Mouse (Mus musculus) embryonic facial prominence, embryonic 12.5 days (tissue): ENCODE data around the gene Bco2. TPM values are rescaled to one million over a fixed set of nuclear protein-coding genes. Genes with fewer than 3 reads are reported as not detected.

Experiments
- ATAC-seq: fragments of 200-750 bp; cut with Nextera tagmentation; 2 replicates; pipeline ENCODE4 v1.8.0; 2017; ENCODE audit not compliant: insufficient number of reproducible peaks, insufficient read depth, low FRiP score, low TSS enrichment
- H3K27ac ChIP-seq: fragments of 300-500 bp; sonication (generic); 2 replicates; pipeline ENCODE4 v1.5.1; 2016; ENCODE audit warnings: mild to moderate bottlenecking
- H3K27me3 ChIP-seq: fragments of 300-500 bp; sonication (generic); 2 replicates; pipeline ENCODE4 v1.6.1; 2016; ENCODE audit warnings: mild to moderate bottlenecking, moderate library complexity
- H3K36me3 ChIP-seq: fragments of 300-500 bp; sonication (generic); 2 replicates; pipeline ENCODE4 v1.6.1; 2016; ENCODE audit warnings: mild to moderate bottlenecking
- H3K4me1 ChIP-seq: fragments of 300-500 bp; sonication (generic); 2 replicates; pipeline ENCODE4 v1.6.1; 2016
- H3K4me2 ChIP-seq: fragments of 300-500 bp; sonication (generic); replicated peaks from 2 replicates; pipeline ENCODE4 v1.6.1; 2016; ENCODE audit warnings: mild to moderate bottlenecking, moderate library complexity
- H3K4me3 ChIP-seq: fragments of 300-500 bp; sonication (generic); 2 replicates; pipeline ENCODE4 v1.5.1; 2016; ENCODE audit warnings: mild to moderate bottlenecking
- H3K9ac ChIP-seq: fragments of 300-500 bp; sonication (generic); 2 replicates; pipeline ENCODE4 v1.6.1; 2016; ENCODE audit warnings: mild to moderate bottlenecking, moderate library complexity
- H3K9me3 ChIP-seq: fragments of 300-500 bp; sonication (generic); 2 replicates; pipeline ENCODE4 v1.6.1; 2016; ENCODE audit warnings: mild to moderate bottlenecking, moderate library complexity
- WGBS: fragments of 180-500 bp; shearing (Covaris S2); methylation state at CpG from one replicate; pipeline ENCODE4 v1.1.7; 2016; 5-methylcytosine and 5-hydroxymethylcytosine counted together
- polyA plus RNA-seq: library from polyadenylated mRNA; unstranded; fragments of >200 nt; fragmentation: Nextera tagmentation; extraction: Ambion mirVana; gene quantifications from 2 replicates; pipeline ENCODE4 v1.2.1, GENCODE M21; 2016

Bco2 gene
- 0.12 TPM in 1 of 2 replicates, not detected in the other for polyA plus RNA-seq

DNA sequence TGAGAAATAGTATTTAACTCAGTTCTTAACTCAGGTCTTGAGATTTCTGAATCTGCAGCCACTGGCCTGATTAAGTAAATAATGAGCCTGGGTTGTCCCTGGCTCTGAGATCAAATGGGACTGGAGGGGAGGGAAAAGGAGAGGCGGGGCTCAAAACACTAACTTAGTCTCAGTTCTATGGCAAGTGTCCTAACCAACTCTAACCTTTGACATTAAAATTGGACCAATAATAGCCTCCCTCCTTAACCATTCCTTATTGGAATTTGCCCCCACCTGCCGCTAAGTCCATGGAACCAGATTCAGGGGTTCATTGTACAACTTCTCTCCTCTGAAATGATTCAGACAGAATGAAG lies at the start of gene Bco2:
TSS of gene Bco2 (minus strand) at position 88 of the 353 bp plus-strand sequence.
- Histone ChIP-seq H3K4me1 (peaks cover 8% of the 10 kb centered on the region; the same call in 1 of the 2 replicates), H3K9me3 (no peaks in the 10 kb centered on the region), H3K4me2 (peak within 1 kb of the TSS; percentile 36), H3K4me3 (0 out of 2 replicates have a peak within 1 kb of the TSS, but pooled peaks have one; percentile 12), H3K36me3 (no peaks in the 10 kb centered on the region), H3K27ac (no peak within 1 kb of the TSS), H3K9ac (0 out of 2 replicates have a peak within 1 kb of the TSS, but pooled peaks have one; percentile 24), H3K27me3 (no peaks in the 10 kb centered on the region)
- 13% methylated on average over 2 of the region's 2 CpGs for WGBS
- no peak for ATAC-seq

GRCm38 (mm10) chr9:50604338-50604737 lies 49.4 kb upstream of the Bco2 start:
- 3% methylated on average over 6 of the region's 6 CpGs for WGBS
- H3K9me3 ChIP-seq: no peaks in the 10 kb centered on the region

GRCm38 (mm10) chr9:50603998-50604324 lies 49.0 kb upstream of the Bco2 start:
- Histone ChIP-seq H3K27me3 (no peaks in the 10 kb centered on the region), H3K4me3 (peak overlapping the region; percentile 84), H3K4me1 (peaks cover 22% of the 10 kb centered on the region), H3K9me3 (no peaks in the 10 kb centered on the region), H3K9ac (peak overlapping the region; percentile 80), H3K4me2 (peak overlapping the region; percentile 89), H3K36me3 (peaks cover 24% of the 10 kb centered on the region), H3K27ac (peak overlapping the region; percentile 85)
- ATAC-seq: peak; percentile 90
- under 1% methylated on average over 24 of the region's 24 CpGs for WGBS

More at GRCm38 (mm10) chr9:50604338-50604737, 49.4 kb upstream of the Bco2 start:
- Histone ChIP-seq H3K36me3 (peaks cover 25% of the 10 kb centered on the region), H3K4me2 (peak overlapping the region; percentile 89), H3K27ac (peak overlapping the region; percentile 85), H3K4me1 (peaks cover 22% of the 10 kb centered on the region), H3K4me3 (peak overlapping the region; percentile 84), H3K9ac (peak overlapping the region; percentile 80), H3K27me3 (no peaks in the 10 kb centered on the region)
- no peak for ATAC-seq

GRCm38 (mm10) chr9:50603189-50603997 lies 48.4 kb upstream of the Bco2 start, which contains the start of the genes Sdhd and Timm8b:
Gene Sdhd, minus strand, starts transcription at chr9:50603812.
Gene Timm8b, plus strand, starts transcription at chr9:50603910.
- Histone ChIP-seq H3K27ac (peak within 1 kb of the TSS; percentile 85), H3K36me3 (peaks cover 24% of the 10 kb centered on the region), H3K4me1 (peaks cover 22% of the 10 kb centered on the region), H3K4me2 (peak within 1 kb of the TSS; percentile 89), H3K9ac (peak within 1 kb of the TSS; percentile 80), H3K9me3 (no peaks in the 10 kb centered on the region), H3K27me3 (no peaks in the 10 kb centered on the region), H3K4me3 (peak within 1 kb of the TSS; percentile 84)
- peak; percentile 95 for ATAC-seq
- 1% methylated on average over 48 of the region's 48 CpGs for WGBS

DNA sequence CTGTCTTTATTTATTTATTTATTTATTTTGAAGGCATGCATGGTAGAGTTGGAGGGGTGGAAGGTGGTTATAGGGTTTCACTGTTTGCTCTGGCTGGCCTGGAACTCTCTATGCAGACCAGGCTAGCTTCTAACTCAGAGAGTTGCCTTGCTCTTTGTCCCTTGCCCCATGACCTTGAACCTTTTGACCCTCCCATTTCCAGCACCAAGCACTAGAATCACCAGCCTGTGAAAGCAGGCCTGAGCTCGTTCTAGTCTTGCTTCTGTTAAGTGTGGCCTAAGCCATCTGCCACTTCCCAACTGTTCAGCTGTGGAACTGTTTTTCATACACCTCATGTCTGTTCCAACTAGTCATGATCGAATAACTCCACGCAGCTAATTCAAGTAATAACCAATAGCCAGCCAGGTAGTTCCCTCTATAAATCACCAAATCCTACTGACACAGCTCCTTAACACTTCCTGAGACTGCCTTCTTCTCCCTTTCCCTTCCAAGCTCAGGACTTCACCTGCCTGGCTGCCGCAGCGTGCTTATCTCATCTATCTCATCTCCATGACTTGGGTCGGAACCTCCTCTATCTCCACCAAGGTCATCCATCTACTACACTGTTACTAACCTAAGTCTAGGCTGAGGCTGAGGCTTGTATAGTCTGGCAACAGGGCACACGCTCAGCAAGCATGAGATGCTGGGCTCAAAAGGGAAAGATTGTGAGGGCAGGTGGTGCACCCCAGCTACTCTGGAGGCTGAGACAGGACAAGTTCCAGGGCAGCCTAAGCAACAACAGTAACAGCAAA lies 47.3 kb upstream of the Bco2 start:
- ATAC-seq: no peak
- H3K4me3 ChIP-seq: peak overlapping the region; percentile 84
- H3K4me1 ChIP-seq: peaks cover 22% of the 10 kb centered on the region
- WGBS: 87% methylated on average over 7 of the region's 7 CpGs
- peaks cover 27% of the 10 kb centered on the region for H3K36me3 ChIP-seq
- H3K9ac ChIP-seq: peak overlapping the region; percentile 79; the same call in 1 of the 2 replicates
- H3K9me3 ChIP-seq: no peaks in the 10 kb centered on the region
- H3K27me3 ChIP-seq: no peaks in the 10 kb centered on the region
- peak overlapping the region; percentile 89 for H3K4me2 ChIP-seq
- H3K27ac ChIP-seq: no peak overlapping the region

- no peak for ATAC-seq
- Histone ChIP-seq H3K9me3 (no peaks in the 10 kb centered on the region), H3K36me3 (peaks cover 30% of the 10 kb centered on the region), H3K4me2 (no peak overlapping the region), H3K27me3 (no peaks in the 10 kb centered on the region), H3K27ac (no peak overlapping the region), H3K4me1 (peaks cover 22% of the 10 kb centered on the region), H3K4me3 (no peak overlapping the region), H3K9ac (no peak overlapping the region)
- 86% methylated on average over 6 of the region's 6 CpGs for WGBS
Observed at GRCm38 (mm10) chr9:50601536-50601935, 46.6 kb upstream of the Bco2 start.

- 97% methylated on average over 8 of the region's 8 CpGs for WGBS
- peaks cover 4% of the 10 kb centered on the region for H3K4me1 ChIP-seq
- peaks cover 45% of the 10 kb centered on the region for H3K36me3 ChIP-seq
- ATAC-seq: no peak
- H3K27ac ChIP-seq: no peak overlapping the region
- H3K9me3 ChIP-seq: no peaks in the 10 kb centered on the region
- no peak overlapping the region for H3K4me3 ChIP-seq
- no peak overlapping the region for H3K9ac ChIP-seq
- H3K4me2 ChIP-seq: no peak overlapping the region
- no peaks in the 10 kb centered on the region for H3K27me3 ChIP-seq
Observed at GRCm38 (mm10) chr9:50596973-50597372, 42.0 kb upstream of the Bco2 start.

DNA sequence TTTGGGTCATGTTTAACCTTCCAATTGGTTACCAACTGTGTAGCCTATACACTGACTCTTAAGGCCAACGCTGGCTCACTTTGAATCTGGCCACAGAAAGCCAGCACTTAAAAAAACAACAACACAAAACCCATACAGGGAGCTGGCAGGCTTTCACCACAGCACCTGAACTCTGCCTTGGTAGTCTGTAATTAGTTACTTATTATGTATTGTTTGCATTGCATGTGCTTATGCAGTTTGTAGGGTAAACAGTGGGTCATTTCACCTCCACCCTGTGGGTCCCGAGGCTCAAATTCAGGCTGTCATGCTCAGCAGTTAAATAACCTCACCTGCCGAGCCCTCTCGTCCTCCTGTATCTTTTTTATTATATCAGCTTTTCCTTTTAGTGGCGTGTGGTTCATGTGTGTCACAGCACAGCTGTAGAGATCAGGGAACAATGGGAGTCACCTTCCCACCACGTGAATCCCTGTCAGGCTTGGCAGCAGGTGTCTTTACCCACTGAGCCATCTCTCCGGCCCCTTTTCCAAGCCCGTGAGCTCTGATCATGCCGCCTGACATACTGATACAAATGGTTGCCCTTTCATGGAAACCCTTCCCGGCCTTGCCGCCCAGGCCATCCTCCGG lies 39.9 kb upstream of the Bco2 start:
- no peak overlapping the region for H3K9ac ChIP-seq
- H3K4me1 ChIP-seq: no peaks in the 10 kb centered on the region
- H3K27ac ChIP-seq: no peak overlapping the region
- no peaks in the 10 kb centered on the region for H3K9me3 ChIP-seq
- H3K27me3 ChIP-seq: no peaks in the 10 kb centered on the region
- 80% methylated on average over 12 of the region's 12 CpGs for WGBS
- H3K4me3 ChIP-seq: no peak overlapping the region
- H3K4me2 ChIP-seq: no peak overlapping the region
- ATAC-seq: no peak
- peaks cover 45% of the 10 kb centered on the region for H3K36me3 ChIP-seq

- no peak overlapping the region for H3K27ac ChIP-seq
- H3K9me3 ChIP-seq: no peaks in the 10 kb centered on the region
- H3K4me3 ChIP-seq: no peak overlapping the region
- no peak overlapping the region for H3K4me2 ChIP-seq
- H3K4me1 ChIP-seq: no peaks in the 10 kb centered on the region
- ATAC-seq: no peak
- H3K36me3 ChIP-seq: peaks cover 34% of the 10 kb centered on the region
- H3K9ac ChIP-seq: no peak overlapping the region
- H3K27me3 ChIP-seq: no peaks in the 10 kb centered on the region
- 76% methylated on average over 3 of the region's 3 CpGs for WGBS
Observed at GRCm38 (mm10) chr9:50593544-50593943, 38.6 kb upstream of the Bco2 start.

- H3K9me3 ChIP-seq: no peaks in the 10 kb centered on the region
- H3K4me2 ChIP-seq: no peak overlapping the region
- ATAC-seq: no peak
- 89% methylated on average over 9 of the region's 9 CpGs for WGBS
- H3K27ac ChIP-seq: no peak overlapping the region
- no peaks in the 10 kb centered on the region for H3K4me1 ChIP-seq
- H3K9ac ChIP-seq: no peak overlapping the region
- no peak overlapping the region for H3K4me3 ChIP-seq
- no peaks in the 10 kb centered on the region for H3K27me3 ChIP-seq
- H3K36me3 ChIP-seq: peaks cover 28% of the 10 kb centered on the region
Observed at GRCm38 (mm10) chr9:50592955-50593354, 38.0 kb upstream of the Bco2 start.

DNA sequence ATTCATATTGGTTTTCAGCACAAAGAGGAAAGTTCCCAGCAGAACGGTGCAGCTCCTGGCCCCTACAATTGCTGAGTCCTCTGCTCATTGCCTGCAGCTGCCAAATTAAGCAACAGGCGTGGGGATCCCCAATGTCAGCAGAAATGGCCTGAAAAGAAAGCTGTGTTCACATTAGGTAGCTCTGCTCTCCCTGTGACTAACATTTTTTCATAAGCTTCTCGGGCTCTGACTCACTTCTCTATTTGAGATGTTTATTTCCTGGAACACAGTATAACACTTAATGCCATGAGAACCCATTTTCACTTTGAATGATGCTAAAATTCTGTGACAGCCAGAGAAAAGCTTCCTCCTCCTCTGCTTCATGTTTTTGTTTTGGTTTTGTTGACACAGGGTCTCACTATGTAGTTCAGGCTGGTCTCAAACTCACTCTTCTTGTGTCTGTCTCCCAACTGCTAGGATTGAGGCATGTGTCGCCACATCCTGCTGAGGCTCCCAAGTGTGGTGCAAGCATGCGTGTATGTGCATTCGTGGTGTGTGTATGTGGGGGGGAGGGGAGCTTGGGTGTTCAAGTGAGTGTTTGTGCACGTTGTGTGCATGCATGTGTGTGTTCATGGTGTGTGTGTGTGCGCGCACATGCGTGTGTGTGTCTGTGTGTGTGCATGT lies 36.0 kb upstream of the Bco2 start:
- no peak for ATAC-seq
- Histone ChIP-seq H3K27ac (no peak overlapping the region), H3K9ac (no peak overlapping the region), H3K4me2 (no peak overlapping the region), H3K27me3 (no peaks in the 10 kb centered on the region), H3K9me3 (no peaks in the 10 kb centered on the region), H3K4me3 (no peak overlapping the region), H3K4me1 (no peaks in the 10 kb centered on the region), H3K36me3 (peaks cover 11% of the 10 kb centered on the region; the same call in 1 of the 2 replicates)
- 77% methylated on average over 10 of the region's 10 CpGs for WGBS
